Mouse (Mus musculus): Measurements from ENCODE around the gene Lix1. TPM values are rescaled to one million over a fixed set of nuclear protein-coding genes. Genes with fewer than 3 reads are reported as not detected.

Lix1 gene
- 26.0 and 32.7 TPM in 2 replicates for polyA plus RNA-seq (2015; fragmentation: Nextera tagmentation; extraction: Ambion mirVana)

DNA sequence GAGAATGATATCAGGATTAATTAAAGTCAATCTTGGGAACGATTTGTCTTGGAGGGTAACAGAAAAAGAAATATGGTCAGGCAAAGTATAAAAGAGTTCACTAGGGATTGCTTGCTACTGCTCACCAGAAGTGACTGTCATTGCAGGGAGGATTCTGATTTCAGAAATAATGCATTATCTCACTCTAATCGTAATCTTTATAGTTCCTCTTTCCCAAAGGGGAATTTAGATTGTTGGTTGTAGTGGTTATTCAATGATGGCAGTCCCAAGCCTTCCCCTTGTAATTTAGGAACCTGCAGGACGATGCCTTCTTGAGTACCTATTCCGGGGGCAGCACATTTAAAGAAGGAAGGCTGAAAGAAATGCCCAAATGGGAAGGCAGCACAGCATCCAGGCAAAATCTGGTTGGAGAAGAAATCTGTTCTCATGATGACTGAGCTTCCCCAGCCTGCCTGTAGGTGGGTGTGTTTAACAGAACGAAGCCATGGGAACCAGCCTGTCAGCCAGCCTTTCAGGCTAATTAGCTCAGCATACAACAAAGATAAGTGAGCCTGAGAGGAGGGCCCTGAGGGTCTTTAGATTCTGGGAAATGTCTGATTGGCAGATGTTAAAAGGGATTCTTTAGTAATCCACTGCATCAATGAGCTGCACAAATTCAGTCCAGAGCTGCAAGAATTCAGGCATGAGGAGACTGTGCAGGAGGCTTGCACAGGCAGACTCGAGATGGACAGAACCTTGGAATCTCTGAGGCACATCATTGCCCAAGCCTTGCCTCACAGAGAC, at the start of gene Lix1:
Lix1 (plus strand) TSS at position 451 of the 783 bp plus-strand sequence.
- Histone ChIP-seq H3K4me3 (peak within 1 kb of the TSS; percentile 24), H3K9me3 (no peaks in the 10 kb centered on the region), H3K4me2 (peak within 1 kb of the TSS; percentile 49), H3K4me1 (replicated peaks) (peaks cover 12% of the 10 kb centered on the region), H3K27me3 (no peaks in the 10 kb centered on the region), H3K27ac (replicated peaks) (peak within 1 kb of the TSS; percentile 74), H3K36me3 (no peaks in the 10 kb centered on the region), H3K9ac (peak within 1 kb of the TSS; percentile 41)
- WGBS, result 19% methylated on average over 6 of the region's 6 CpGs
- peak; percentile 97 for ATAC-seq (ENCODE audit: low read depth)

DNA sequence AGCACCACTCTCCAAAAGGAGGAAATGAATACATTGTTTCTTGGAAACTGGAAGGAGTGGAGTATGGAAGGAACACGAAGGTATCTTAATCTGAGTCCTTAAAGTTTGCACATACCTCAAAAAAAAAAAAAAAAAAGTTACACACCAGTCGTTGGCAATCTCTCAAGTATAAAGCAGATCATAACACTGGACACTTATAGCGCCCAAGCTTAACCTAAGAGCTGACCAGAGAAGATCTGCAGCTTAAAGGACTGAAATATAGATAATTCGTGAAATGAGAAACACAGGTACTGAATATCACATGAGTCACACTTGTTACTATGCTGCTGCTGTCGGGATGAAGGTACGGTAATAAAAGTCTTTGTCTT, 28.9 kb upstream of the Lix1 start:
- 4% methylated on average over 6 of the region's 6 CpGs for whole genome bisulfite sequencing
- no peak for ATAC-seq (ENCODE audit: low read depth)

DNA sequence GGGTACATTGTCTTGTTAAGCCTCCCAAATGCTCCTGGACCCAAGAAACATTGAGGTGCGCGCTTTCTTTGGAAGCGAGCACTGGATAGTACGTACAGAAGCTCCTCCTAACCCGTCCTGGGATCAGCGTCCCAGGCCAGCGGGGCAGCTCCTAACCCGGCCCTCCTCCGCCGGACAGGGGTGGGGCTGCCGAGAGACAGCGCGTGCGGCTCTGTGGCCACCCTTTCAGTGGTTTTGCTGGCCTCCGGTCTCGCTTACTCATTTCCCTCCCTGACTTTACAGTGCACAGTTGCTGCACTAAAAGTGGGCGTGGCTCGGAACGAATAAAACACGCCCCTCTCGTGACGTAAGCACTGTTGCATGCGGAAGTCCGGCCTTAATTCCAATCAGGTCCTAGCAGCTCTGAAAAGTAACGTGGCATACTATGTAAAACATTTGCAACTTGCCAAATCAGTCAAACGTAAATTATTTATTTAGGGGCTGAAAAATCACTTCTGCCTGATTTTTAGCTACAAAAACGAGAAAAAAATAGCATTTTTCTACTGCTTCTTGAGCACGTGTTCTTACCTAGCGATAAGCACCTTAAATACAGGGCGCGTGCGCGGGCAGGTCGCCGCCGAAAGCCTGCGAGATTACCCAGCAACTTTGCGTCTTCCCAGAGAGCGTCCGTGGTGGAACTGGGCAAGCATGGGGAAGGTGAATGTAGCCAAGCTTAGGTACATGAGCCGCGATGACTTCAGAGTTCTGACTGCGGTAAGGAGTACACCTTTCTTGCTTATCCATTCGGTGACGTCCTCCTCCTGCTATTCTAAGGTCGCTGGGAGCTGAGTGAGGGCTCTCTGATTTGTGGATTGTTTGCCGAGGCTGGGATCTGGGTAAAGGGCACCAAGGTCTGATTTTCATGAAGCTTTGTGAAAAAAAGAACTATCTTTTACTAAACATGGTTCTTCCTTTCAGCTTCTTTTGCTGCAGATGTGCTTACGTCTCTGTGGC, 28.3 kb upstream of the Lix1 start, which contains the start of gene Riok2:
Riok2 (plus strand) TSS at position 392 of the 993 bp plus-strand sequence.
- peak within 1 kb of the TSS; percentile 86 for H3K27ac ChIP-seq (replicated peaks)
- H3K9ac ChIP-seq, result peak within 1 kb of the TSS; percentile 87
- under 1% methylated on average over 48 of the region's 48 CpGs for WGBS
- no peaks in the 10 kb centered on the region for H3K27me3 ChIP-seq
- H3K4me3 ChIP-seq, result peak within 1 kb of the TSS; percentile 62
- H3K4me2 ChIP-seq, result peak within 1 kb of the TSS; percentile 72
- ATAC-seq (ENCODE audit: low read depth), result peak; percentile 97
- H3K4me1 ChIP-seq (replicated peaks), result peaks cover 18% of the 10 kb centered on the region
- H3K36me3 ChIP-seq, result peaks cover 15% of the 10 kb centered on the region
- no peaks in the 10 kb centered on the region for H3K9me3 ChIP-seq

More for the DNA sequence above, 28.9 kb upstream of the Lix1 start:
- Histone ChIP-seq H3K27me3 (no peaks in the 10 kb centered on the region), H3K4me1 (replicated peaks) (peaks cover 18% of the 10 kb centered on the region), H3K27ac (replicated peaks) (peak overlapping the region; percentile 86), H3K9ac (peak overlapping the region; percentile 87), H3K4me2 (peak overlapping the region; percentile 72), H3K9me3 (no peaks in the 10 kb centered on the region), H3K36me3 (peaks cover 10% of the 10 kb centered on the region), H3K4me3 (peak overlapping the region; percentile 62)

DNA sequence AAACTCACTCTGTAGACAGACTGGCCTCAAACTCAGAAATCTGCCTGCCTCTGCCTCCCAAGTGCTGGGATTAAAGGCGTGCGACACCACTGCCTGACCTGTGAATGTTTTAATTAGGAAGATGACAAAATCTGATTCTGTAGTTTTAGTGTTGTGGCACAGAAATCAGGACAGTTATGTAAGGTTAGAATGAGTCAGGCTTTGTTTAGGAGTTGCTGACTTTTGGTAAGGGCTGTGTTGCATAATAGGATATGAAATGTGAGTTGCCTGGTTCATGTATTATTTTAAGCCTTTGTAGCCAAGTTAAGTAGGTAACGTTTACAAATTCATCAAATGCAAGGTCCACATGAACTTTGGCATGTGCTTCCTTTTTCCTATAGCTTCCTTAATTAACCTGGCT, 26.9 kb upstream of the Lix1 start:
- Histone ChIP-seq H3K4me3 (peak overlapping the region; percentile 62; the same call in 1 of the 2 replicates), H3K9me3 (no peaks in the 10 kb centered on the region), H3K27ac (replicated peaks) (no peak overlapping the region), H3K9ac (no peak overlapping the region), H3K4me1 (replicated peaks) (peaks cover 18% of the 10 kb centered on the region), H3K4me2 (peak overlapping the region; percentile 72), H3K27me3 (no peaks in the 10 kb centered on the region), H3K36me3 (peaks cover 20% of the 10 kb centered on the region)
- no peak for ATAC-seq (ENCODE audit: low read depth)
- WGBS, result 90% methylated on average over 3 of the region's 3 CpGs

DNA sequence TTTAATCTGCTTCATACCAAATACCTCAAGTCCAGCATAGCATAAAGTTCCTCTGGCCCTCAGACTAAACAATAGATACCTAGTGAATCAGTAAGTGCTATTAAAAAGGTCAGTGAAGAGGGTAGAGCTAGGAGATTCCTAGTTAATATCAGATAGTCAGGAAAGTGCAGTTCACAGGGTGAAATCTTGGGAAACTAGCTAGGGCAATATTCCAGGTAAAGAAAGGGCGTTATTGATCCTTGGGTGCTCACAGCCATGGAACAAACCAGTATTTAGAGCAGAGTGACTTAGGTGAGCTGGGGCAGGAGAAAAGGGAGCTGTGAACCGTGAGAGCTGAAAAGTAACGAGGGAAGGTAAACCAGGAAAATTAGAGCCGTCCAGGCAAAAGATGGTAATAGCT, 18.8 kb upstream of the Lix1 start:
- H3K36me3 ChIP-seq, result peaks cover 71% of the 10 kb centered on the region
- 97% methylated on average over 4 of the region's 4 CpGs for WGBS

DNA sequence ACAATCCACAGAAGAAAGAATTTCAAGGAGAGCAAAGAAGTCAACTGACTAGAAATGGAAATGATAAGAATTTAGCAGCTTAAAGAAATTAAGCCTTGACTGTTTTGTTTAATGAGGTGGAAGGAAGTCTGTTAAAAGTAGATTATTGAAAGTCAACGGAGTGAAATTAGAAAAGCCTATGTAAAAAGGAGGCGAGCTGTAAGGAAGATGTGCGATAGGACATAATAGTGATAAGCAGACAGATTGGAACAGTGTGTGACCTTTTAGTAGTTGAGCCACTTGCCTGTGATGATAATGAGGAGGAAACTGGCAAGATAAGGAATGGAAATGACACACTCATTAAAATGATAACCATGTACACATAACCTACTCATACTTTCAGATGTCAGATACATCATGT, 18.0 kb upstream of the Lix1 start:
- H3K27ac ChIP-seq (replicated peaks), result no peak overlapping the region
- H3K4me3 ChIP-seq, result no peak overlapping the region
- 87% methylated on average over 3 of the region's 3 CpGs for WGBS
- no peak for ATAC-seq (ENCODE audit: low read depth)
- H3K4me1 ChIP-seq (replicated peaks), result no peaks in the 10 kb centered on the region
- H3K4me2 ChIP-seq, result no peak overlapping the region
- peaks cover 71% of the 10 kb centered on the region for H3K36me3 ChIP-seq
- no peak overlapping the region for H3K9ac ChIP-seq
- H3K27me3 ChIP-seq, result no peaks in the 10 kb centered on the region
- no peaks in the 10 kb centered on the region for H3K9me3 ChIP-seq

More for the DNA sequence above, 18.8 kb upstream of the Lix1 start:
- Histone ChIP-seq H3K4me3 (no peak overlapping the region), H3K9me3 (no peaks in the 10 kb centered on the region), H3K9ac (no peak overlapping the region), H3K4me1 (replicated peaks) (no peaks in the 10 kb centered on the region), H3K4me2 (no peak overlapping the region), H3K27ac (replicated peaks) (no peak overlapping the region), H3K27me3 (no peaks in the 10 kb centered on the region)
- ATAC-seq (ENCODE audit: low read depth), result no peak

DNA sequence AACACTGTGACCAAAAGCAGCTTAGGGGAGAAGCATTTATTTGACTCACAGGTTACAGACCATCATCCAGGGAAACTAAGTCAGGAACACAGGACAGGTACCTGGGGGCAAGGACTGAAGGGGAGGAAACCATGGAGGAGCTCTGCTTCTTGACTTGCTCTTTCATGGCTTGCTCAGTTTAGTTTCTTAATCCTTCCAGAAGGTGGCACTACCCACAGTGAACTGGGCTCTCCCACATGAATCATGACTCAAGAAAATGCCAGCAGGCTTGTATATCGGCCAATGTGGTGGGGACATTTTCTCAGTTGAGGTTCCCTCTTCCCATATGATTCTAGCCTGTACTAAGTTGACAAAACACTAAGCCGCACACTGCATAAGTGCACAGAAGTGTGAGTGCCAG, 16.4 kb upstream of the Lix1 start:
- H3K9ac ChIP-seq, result no peak overlapping the region
- H3K36me3 ChIP-seq, result peaks cover 72% of the 10 kb centered on the region
- H3K27ac ChIP-seq (replicated peaks), result no peak overlapping the region
- no peaks in the 10 kb centered on the region for H3K9me3 ChIP-seq
- ATAC-seq (ENCODE audit: low read depth), result no peak
- WGBS, result 90% methylated on average over 2 of the region's 2 CpGs
- H3K4me1 ChIP-seq (replicated peaks), result no peaks in the 10 kb centered on the region
- no peak overlapping the region for H3K4me2 ChIP-seq
- H3K4me3 ChIP-seq, result no peak overlapping the region
- no peaks in the 10 kb centered on the region for H3K27me3 ChIP-seq

DNA sequence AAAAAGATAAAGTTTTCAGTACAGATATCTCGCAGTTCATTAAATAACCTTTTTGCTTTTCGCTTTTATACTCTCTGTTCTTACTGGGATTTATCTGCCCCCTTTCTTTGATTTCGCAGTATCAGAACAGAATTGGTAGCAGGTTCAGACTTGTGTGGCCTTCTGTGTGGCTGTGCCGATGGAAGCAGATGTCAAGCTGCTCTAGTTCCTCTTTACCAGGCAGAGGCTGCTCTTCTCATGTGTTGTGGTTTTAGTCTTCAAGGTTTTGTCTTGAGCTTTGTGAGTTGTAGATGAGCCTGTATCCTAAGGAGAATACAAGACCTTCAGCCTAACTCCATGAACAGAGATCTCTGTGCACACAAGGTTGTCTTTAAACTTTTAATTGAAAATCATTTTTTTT, 10.6 kb upstream of the Lix1 start:
- H3K4me3 ChIP-seq, result no peak overlapping the region
- H3K9me3 ChIP-seq, result no peaks in the 10 kb centered on the region
- H3K4me2 ChIP-seq, result no peak overlapping the region
- H3K36me3 ChIP-seq, result peaks cover 44% of the 10 kb centered on the region
- WGBS, result 96% methylated on average over 4 of the region's 4 CpGs
- H3K27ac ChIP-seq (replicated peaks), result no peak overlapping the region
- no peaks in the 10 kb centered on the region for H3K27me3 ChIP-seq
- no peak for ATAC-seq (ENCODE audit: low read depth)
- no peak overlapping the region for H3K9ac ChIP-seq
- no peaks in the 10 kb centered on the region for H3K4me1 ChIP-seq (replicated peaks)

DNA sequence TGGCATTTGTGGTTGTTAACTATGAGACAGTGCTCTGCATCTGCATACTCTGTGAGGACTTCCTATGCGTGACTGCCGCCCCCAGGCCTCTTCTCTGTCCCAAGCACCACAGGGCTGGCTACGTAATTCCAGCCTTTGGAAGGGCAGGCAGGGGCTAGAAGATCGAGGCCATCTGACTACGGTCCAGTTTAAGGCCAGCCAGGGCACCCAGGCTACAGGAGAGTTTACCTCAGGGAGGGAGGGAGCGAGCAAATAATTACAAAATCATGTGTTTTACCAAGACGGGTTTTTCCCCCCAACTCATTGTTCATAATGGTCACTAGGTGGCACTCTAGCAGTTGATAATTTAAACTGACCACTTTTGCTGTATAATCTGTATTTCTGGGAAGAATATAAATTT, 9.6 kb upstream of the Lix1 start:
- H3K27me3 ChIP-seq, result no peaks in the 10 kb centered on the region
- H3K9me3 ChIP-seq, result no peaks in the 10 kb centered on the region
- no peak overlapping the region for H3K4me3 ChIP-seq
- no peak overlapping the region for H3K9ac ChIP-seq
- WGBS, result 72% methylated on average over 7 of the region's 7 CpGs
- H3K4me1 ChIP-seq (replicated peaks), result no peaks in the 10 kb centered on the region
- peak; percentile 45; the same call in 1 of the 2 replicates for ATAC-seq (ENCODE audit: low read depth)
- no peak overlapping the region for H3K27ac ChIP-seq (replicated peaks)
- H3K4me2 ChIP-seq, result no peak overlapping the region
- H3K36me3 ChIP-seq, result peaks cover 37% of the 10 kb centered on the region

DNA sequence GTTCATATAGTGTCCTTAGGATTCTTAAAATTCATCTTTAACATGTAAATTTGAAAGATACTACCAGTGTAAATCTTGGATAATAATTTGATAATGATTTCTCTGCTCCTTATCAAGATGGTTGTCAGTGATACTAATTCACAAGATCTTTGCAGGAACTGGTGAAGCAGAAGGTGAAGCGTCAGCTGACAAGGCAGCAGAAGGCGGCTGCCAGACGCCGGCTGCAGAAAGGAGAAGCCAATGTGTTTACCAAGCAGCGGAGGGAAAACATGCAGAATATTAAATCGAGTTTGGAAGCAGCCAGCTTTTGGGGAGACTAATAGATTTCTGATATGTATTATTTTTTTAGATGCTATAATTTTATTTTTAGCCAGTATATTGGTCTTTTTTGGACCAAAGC, 9.2 kb upstream of the Lix1 start:
- no peaks in the 10 kb centered on the region for H3K27me3 ChIP-seq
- H3K4me1 ChIP-seq (replicated peaks), result no peaks in the 10 kb centered on the region
- no peaks in the 10 kb centered on the region for H3K9me3 ChIP-seq
- no peak for ATAC-seq (ENCODE audit: low read depth)
- no peak overlapping the region for H3K27ac ChIP-seq (replicated peaks)
- no peak overlapping the region for H3K4me2 ChIP-seq
- 93% methylated on average over 6 of the region's 6 CpGs for WGBS
- H3K9ac ChIP-seq, result no peak overlapping the region
- no peak overlapping the region for H3K4me3 ChIP-seq
- H3K36me3 ChIP-seq, result peaks cover 36% of the 10 kb centered on the region

DNA sequence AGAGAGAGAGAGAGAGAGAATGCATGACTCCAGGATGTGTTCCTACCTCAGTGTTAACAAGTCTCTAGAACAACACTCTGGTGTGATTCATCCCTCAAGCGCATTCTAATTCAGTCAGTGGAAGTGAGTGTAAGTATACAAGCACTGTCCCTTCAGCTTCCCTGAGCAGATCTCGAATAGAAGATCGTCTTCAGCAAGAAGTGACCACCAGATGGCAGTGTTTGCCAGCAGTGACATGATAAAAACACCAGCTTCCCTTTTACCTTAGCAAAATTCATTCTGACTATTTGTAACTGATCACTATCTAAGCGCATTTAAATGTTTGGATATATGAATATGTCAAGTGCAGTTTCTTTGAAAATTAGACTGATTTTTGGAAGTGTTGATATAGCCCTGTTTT, 8.1 kb upstream of the Lix1 start:
- 34% methylated on average over 4 of the region's 4 CpGs for WGBS

DNA sequence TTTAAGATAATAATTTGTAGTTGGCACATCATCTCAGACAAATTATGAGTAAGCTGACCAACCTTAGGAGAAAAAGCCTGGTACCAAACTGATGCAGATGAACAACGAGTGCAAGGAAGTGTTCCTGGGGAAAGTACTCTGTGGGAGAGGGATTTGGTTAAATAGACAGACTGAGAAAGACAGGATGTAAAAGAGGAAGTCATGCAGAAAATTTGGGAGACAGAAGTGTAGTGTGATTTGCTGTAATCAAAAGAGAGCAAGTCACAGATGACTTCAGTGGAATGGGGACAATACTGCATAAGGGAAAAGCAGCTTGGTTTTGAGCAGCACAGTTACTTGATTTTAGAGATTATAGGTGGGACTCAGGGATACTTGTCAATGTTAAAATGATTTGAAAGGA, 5.6 kb upstream of the Lix1 start:
- Histone ChIP-seq H3K4me2 (no peak overlapping the region), H3K9me3 (no peaks in the 10 kb centered on the region), H3K4me1 (replicated peaks) (no peaks in the 10 kb centered on the region), H3K9ac (no peak overlapping the region), H3K27me3 (no peaks in the 10 kb centered on the region), H3K27ac (replicated peaks) (no peak overlapping the region), H3K4me3 (no peak overlapping the region), H3K36me3 (peaks cover 12% of the 10 kb centered on the region)
- no peak for ATAC-seq (ENCODE audit: low read depth)
- WGBS, result 24% methylated on average over 1 of the region's 1 CpGs

More for the DNA sequence above, 8.1 kb upstream of the Lix1 start:
- no peak overlapping the region for H3K4me2 ChIP-seq
- peak; percentile 55; the same call in 1 of the 2 replicates for ATAC-seq (ENCODE audit: low read depth)
- H3K9me3 ChIP-seq, result no peaks in the 10 kb centered on the region
- H3K4me3 ChIP-seq, result no peak overlapping the region
- H3K27ac ChIP-seq (replicated peaks), result no peak overlapping the region
- H3K9ac ChIP-seq, result no peak overlapping the region
- H3K36me3 ChIP-seq, result peaks cover 28% of the 10 kb centered on the region
- no peaks in the 10 kb centered on the region for H3K27me3 ChIP-seq
- no peaks in the 10 kb centered on the region for H3K4me1 ChIP-seq (replicated peaks)
